Mouse (Mus musculus): ENCODE results near the gene Dclk3. TPM values are rescaled to one million over a fixed set of nuclear protein-coding genes. Genes with fewer than 3 reads are reported as not detected.

Gene Dclk3
- polyA plus RNA-seq, 1 experiment, result not detected

DNA sequence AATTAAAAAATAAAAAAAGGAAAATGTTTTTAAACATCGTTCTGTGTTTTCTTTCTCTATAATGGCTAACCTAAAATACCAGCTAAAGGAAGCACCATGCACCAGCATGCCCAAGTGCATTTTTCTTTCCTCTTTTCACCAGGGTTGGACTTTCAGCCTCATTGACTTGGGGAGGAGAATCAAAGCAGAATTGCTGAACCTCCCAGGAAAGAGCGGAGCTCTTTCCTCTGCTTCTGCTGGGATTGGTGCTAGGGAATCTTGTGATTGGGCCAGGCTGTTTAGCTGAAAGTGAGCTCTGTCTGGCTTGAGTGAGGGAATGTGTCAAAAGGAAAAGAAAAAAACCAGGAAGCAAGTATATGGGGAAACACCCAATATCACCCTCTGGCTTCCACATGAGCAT is 10.1 kb downstream of the Dclk3 start:
- Histone ChIP-seq H3K36me3 (ENCODE audit: control insufficient read depth, insufficient read depth) (no peaks in the 10 kb centered on the region), H3K4me3 (no peak overlapping the region), H3K4me2 (ENCODE audit: low read depth) (no peak overlapping the region), H3ac (ENCODE audit: control insufficient read depth, insufficient read length) (no peak overlapping the region), H3K79me2 (ENCODE audit: control insufficient read depth, insufficient read depth) (no peaks in the 10 kb centered on the region), H3K27me3 (ENCODE audit: control insufficient read depth, insufficient read depth, insufficient read length) (peaks cover 9% of the 10 kb centered on the region)
- no peak for TF ChIP-seq SRF (IDR thresholded peaks at IDR 0.05; ENCODE audit: control insufficient read depth, insufficient read length, low read depth)
- TF ChIP-seq MYOD1 (IDR thresholded peaks at IDR 0.05; ENCODE audit: control insufficient read depth in 1 of 3, insufficient read length in 2 of 3, low read depth in 2 of 3), result no peak
- TF ChIP-seq POLR2AphosphoS2 (IDR thresholded peaks at IDR 0.05; ENCODE audit: insufficient read length, low read depth), result no peak
- TF ChIP-seq E2F4 (IDR thresholded peaks at IDR 0.05; ENCODE audit: insufficient read depth), result no peak
- no peak for TF ChIP-seq USF1 (IDR thresholded peaks at IDR 0.05; ENCODE audit: low read depth)
- TF ChIP-seq MYOG (IDR thresholded peaks at IDR 0.05; ENCODE audit: control insufficient read depth in 1 of 3, insufficient read depth in 1 of 3, insufficient read length in 2 of 3, low read depth in 2 of 3), result no peak
- no peak for TF ChIP-seq TCF12 (IDR thresholded peaks at IDR 0.05; ENCODE audit: insufficient read depth, poor library complexity, severe bottlenecking)
- TF ChIP-seq CEBPB (IDR thresholded peaks at IDR 0.05; ENCODE audit: insufficient read depth, poor library complexity, severe bottlenecking), result no peak
- TF ChIP-seq REST (IDR thresholded peaks at IDR 0.05; ENCODE audit: insufficient read depth, insufficient read length), result no peak
- no peak for TF ChIP-seq POLR2A (IDR thresholded peaks at IDR 0.05; ENCODE audit: insufficient read length, low read depth)
- no peak for TF ChIP-seq TCF3 (IDR thresholded peaks at IDR 0.05; ENCODE audit: insufficient read length, low read depth)
- TF ChIP-seq MAX (IDR thresholded peaks at IDR 0.05; ENCODE audit: low read depth), result no peak

DNA sequence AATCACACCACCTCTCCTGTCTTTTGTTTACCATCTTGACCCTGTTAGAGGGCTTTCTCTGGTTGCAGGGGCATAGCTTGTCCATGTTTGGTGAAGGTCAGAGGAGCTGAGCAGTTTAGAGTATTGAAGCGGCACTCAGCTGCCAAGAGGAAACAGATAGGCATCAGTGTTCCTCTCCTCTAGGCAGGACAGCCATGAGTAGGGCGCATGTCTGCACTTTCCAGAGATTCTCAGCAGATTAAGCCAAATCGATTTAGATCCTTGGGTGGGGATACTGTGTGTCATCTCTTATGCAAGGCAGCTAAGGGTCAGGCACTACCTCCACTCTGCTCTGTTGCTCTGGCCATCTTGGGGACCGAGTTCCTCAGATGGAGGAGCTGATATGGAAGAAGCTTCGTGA is 11.0 kb downstream of the Dclk3 start:
- Histone ChIP-seq H3K27me3 (ENCODE audit: control insufficient read depth, insufficient read depth, insufficient read length) (peaks cover 9% of the 10 kb centered on the region), H3ac (ENCODE audit: control insufficient read depth, insufficient read length) (no peak overlapping the region), H3K36me3 (ENCODE audit: control insufficient read depth, insufficient read depth) (no peaks in the 10 kb centered on the region), H3K79me2 (ENCODE audit: control insufficient read depth, insufficient read depth) (no peaks in the 10 kb centered on the region), H3K4me2 (ENCODE audit: low read depth) (no peak overlapping the region), H3K4me3 (no peak overlapping the region)
- TF ChIP-seq MAX (IDR thresholded peaks at IDR 0.05; ENCODE audit: low read depth), result no peak
- TF ChIP-seq CEBPB (IDR thresholded peaks at IDR 0.05; ENCODE audit: insufficient read depth, poor library complexity, severe bottlenecking), result no peak

DNA sequence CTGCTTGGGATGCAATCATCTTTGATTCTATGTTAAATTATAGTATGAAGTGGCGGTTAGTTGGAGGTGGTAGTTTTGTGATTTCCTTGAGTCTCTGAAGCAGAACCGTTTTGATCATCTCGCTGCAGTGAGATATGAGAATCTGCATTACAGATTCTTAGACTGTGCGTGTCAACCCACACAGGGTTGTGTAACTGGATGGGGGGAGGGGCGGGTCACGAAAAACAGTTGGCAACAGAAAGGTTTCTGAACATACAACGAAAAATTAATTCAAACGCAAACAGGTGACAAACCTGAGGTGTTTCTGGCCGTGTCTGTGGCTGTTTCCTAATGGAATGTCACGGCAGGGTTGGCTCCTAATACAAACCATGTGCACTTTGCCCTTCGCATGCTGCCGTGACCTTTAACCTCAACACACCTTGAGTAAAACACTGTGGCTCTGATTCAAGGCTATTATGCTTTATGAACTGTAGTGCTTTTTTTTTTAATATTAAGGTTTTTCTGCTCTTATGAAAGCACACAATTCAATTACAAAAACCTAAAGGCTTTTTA is 12.0 kb downstream of the Dclk3 start:
- Histone ChIP-seq H3K27me3 (ENCODE audit: control insufficient read depth, insufficient read depth, insufficient read length) (peaks cover 9% of the 10 kb centered on the region), H3K4me3 (no peak overlapping the region), H3K4me2 (ENCODE audit: low read depth) (no peak overlapping the region), H3K36me3 (ENCODE audit: control insufficient read depth, insufficient read depth) (no peaks in the 10 kb centered on the region), H3K79me2 (ENCODE audit: control insufficient read depth, insufficient read depth) (no peaks in the 10 kb centered on the region), H3ac (ENCODE audit: control insufficient read depth, insufficient read length) (no peak overlapping the region)
- no peak for TF ChIP-seq E2F4 (IDR thresholded peaks at IDR 0.05; ENCODE audit: insufficient read depth)
- TF ChIP-seq MAX (IDR thresholded peaks at IDR 0.05; ENCODE audit: low read depth), result no peak
- no peak for TF ChIP-seq TCF3 (IDR thresholded peaks at IDR 0.05; ENCODE audit: insufficient read length, low read depth)
- no peak for TF ChIP-seq CEBPB (IDR thresholded peaks at IDR 0.05; ENCODE audit: insufficient read depth, poor library complexity, severe bottlenecking)
- TF ChIP-seq POLR2AphosphoS2 (IDR thresholded peaks at IDR 0.05; ENCODE audit: insufficient read length, low read depth), result no peak
- no peak for TF ChIP-seq USF1 (IDR thresholded peaks at IDR 0.05; ENCODE audit: low read depth)
- TF ChIP-seq MYOD1 (IDR thresholded peaks at IDR 0.05; ENCODE audit: control insufficient read depth in 1 of 3, insufficient read length in 2 of 3, low read depth in 2 of 3), result no peak

DNA sequence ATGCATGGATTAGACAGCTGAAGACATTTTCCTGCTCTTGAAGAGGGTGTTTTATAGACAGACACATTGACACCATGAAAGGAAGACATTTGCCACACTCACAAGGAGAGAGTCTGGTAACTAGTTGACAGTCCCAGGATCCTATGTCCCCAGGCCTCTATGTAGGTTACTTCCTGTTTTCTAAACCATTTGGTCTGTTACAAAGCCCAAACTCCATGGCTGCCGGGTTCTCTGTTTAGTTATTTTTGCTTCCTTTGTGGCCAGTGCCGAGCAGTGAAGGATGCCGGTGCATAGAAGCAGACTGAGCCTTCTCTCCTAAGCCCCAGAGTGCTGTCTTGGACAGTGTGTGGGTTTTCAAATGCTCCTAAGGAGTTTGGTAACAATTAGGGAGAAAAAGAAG is 15.0 kb downstream of the Dclk3 start:
- no peak for TF ChIP-seq MYOD1 (IDR thresholded peaks at IDR 0.05; ENCODE audit: control insufficient read depth in 1 of 3, insufficient read length in 2 of 3, low read depth in 2 of 3)
- Histone ChIP-seq H3K4me3 (no peak overlapping the region), H3K79me2 (ENCODE audit: control insufficient read depth, insufficient read depth) (no peaks in the 10 kb centered on the region), H3ac (ENCODE audit: control insufficient read depth, insufficient read length) (no peak overlapping the region), H3K36me3 (ENCODE audit: control insufficient read depth, insufficient read depth) (no peaks in the 10 kb centered on the region), H3K4me2 (ENCODE audit: low read depth) (no peak overlapping the region), H3K27me3 (ENCODE audit: control insufficient read depth, insufficient read depth, insufficient read length) (peaks cover 12% of the 10 kb centered on the region)

DNA sequence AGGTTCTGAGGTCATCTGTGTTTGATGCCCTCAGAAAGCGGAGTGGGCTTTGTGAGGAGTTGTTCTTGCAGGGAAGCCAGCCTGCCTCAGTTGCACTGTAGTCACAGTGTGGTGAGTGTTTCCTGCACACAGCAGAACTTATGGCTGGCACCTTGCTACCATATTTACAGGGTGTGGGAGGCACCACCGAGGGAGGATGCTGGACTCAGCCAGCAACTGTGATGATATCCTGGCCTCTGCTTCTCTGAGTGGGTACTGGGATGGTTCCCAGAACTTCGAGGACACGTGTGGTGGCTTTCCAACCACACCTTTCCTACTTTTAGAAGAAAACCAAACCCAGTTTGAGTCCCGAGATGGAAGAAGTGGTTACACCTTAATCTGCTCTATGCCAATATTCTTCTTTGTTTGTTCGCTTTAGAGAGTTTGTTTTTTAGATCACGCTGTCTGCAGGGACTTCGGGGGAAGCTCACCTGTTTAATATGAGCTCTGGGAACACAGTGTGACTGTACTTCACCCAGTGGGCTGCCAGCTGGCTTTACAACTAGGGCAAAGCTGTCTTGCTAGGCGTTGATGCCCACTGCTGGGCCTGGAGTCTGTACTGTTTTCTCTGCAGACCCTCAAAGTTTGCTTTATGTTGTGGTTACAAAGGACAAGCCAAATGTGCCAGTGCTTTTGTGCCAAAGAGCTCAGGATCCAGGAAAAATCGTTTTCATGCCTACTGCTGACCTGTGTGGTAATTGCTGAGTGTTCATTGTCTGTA is 18.5 kb downstream of the Dclk3 start:
- H3K4me3 ChIP-seq, result no peak overlapping the region
- TF ChIP-seq E2F4 (IDR thresholded peaks at IDR 0.05; ENCODE audit: insufficient read depth) (no peak), MYOG (IDR thresholded peaks at IDR 0.05; ENCODE audit: control insufficient read depth in 1 of 3, insufficient read depth in 1 of 3, insufficient read length in 2 of 3, low read depth in 2 of 3) (no peak), TCF12 (IDR thresholded peaks at IDR 0.05; ENCODE audit: insufficient read depth, poor library complexity, severe bottlenecking) (no peak), POLR2AphosphoS2 (IDR thresholded peaks at IDR 0.05; ENCODE audit: insufficient read length, low read depth) (no peak), SRF (IDR thresholded peaks at IDR 0.05; ENCODE audit: control insufficient read depth, insufficient read length, low read depth) (no peak), CEBPB (IDR thresholded peaks at IDR 0.05; ENCODE audit: insufficient read depth, poor library complexity, severe bottlenecking) (no peak), MAX (IDR thresholded peaks at IDR 0.05; ENCODE audit: low read depth) (no peak), USF1 (IDR thresholded peaks at IDR 0.05; ENCODE audit: low read depth) (no peak), TCF3 (IDR thresholded peaks at IDR 0.05; ENCODE audit: insufficient read length, low read depth) (no peak)
- no peak overlapping the region for H3K4me2 ChIP-seq (ENCODE audit: low read depth)
- no peaks in the 10 kb centered on the region for H3K79me2 ChIP-seq (ENCODE audit: control insufficient read depth, insufficient read depth)
- H3K36me3 ChIP-seq (ENCODE audit: control insufficient read depth, insufficient read depth), result no peaks in the 10 kb centered on the region
- no peak overlapping the region for H3ac ChIP-seq (ENCODE audit: control insufficient read depth, insufficient read length)
- H3K27me3 ChIP-seq (ENCODE audit: control insufficient read depth, insufficient read depth, insufficient read length), result peaks cover 4% of the 10 kb centered on the region
